Mouse (Mus musculus) macrophage (primary cell): ENCODE measurements around the gene Senp5. TPM values are rescaled to one million over a fixed set of nuclear protein-coding genes. Genes with fewer than 3 reads are reported as not detected.

ENCODE experiments used
- H3K27ac ChIP-seq: fragments of 350-480 bp; formaldehyde crosslinking; 2 replicates; pipeline ENCODE4 v1.9.0; 2021
- H3K36me3 ChIP-seq: fragments of 350-480 bp; formaldehyde crosslinking; 2 replicates; pipeline ENCODE4 v1.9.0; 2021; ENCODE audit errors: inconsistent target
- H3K4me3 ChIP-seq: fragments of 350-480 bp; formaldehyde crosslinking; 2 replicates; pipeline ENCODE4 v1.9.0; 2021; ENCODE audit errors: inconsistent target
- H3K79me2 ChIP-seq: fragments of 350-480 bp; formaldehyde crosslinking; 2 replicates; pipeline ENCODE4 v1.9.0; 2021; ENCODE audit errors: inconsistent target
- WGBS: methylation state at CpG from one replicate; pipeline ENCODE4 v1.1.7; 2026; ENCODE audit warnings: inconsistent platforms; ENCODE audit not compliant: missing documents; 5-methylcytosine and 5-hydroxymethylcytosine counted together
- polyA plus RNA-seq: library from polyadenylated mRNA; stranded (reverse); fragments of 250-400 nt; gene quantifications from 3 replicates; pipeline ENCODE4 v1.2.4, GENCODE M21; 2018; ENCODE audit warnings: inconsistent platforms

The Senp5 gene
- polyA plus RNA-seq, 1 experiment from 2014 or later = 16.1 TPM

- WGBS = 2% methylated on average over 50 of the region's 50 CpGs
- H3K27ac ChIP-seq = peak overlapping the region; percentile 74
- no peaks in the 10 kb centered on the region for H3K79me2 ChIP-seq
- H3K4me3 ChIP-seq = peak overlapping the region; percentile 33
- no peaks in the 10 kb centered on the region for H3K36me3 ChIP-seq
Measured at GRCm38 (mm10) chr16:31932840-31933697, 70.0 kb downstream of the Senp5 start.

- Histone ChIP-seq H3K79me2 (no peaks in the 10 kb centered on the region), H3K36me3 (no peaks in the 10 kb centered on the region), H3K27ac (no peak overlapping the region), H3K4me3 (no peak overlapping the region)
- WGBS = 81% methylated on average over 5 of the region's 5 CpGs
Measured at GRCm38 (mm10) chr16:31932255-31932654, 70.8 kb downstream of the Senp5 start.

DNA sequence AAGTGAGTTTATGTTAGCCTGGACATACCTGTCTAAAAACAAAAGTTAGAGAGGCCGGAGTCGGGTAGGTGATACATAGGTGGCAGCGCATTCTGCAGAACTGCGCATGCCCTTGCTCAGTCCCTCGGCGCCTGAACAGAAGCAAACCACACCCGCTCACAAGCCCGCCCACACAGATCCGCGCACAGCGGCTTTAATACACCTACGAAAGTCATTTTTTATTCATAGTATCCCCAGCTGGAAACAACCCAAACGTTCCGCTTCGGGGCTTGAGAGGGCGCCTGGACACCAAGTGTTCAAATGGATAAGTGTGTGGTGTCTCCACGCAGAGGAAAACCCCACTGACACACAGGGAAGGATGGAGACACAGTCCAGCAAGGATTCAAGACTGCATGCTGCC lies 71.8 kb downstream of the Senp5 start:
- 76% methylated on average over 17 of the region's 17 CpGs for whole genome bisulfite sequencing

DNA sequence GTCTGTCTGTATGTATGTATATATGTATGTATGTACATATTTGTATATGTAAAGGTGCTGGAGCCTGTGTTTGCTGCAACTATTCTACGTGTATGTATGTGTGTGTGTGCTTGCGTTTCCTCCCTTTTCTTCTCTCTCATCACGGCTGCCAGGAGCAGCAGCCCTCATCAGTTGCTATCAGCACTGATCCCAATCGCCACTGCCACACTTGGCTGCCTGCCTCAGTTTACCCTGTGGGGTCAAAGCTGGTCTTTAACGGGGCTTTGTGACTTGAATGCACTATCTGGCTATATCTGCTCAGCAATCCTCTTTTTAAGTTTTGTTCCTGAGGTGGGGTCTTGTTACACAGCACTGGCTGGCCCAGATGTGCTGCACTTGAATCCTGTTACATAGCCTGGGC lies 75.7 kb downstream of the Senp5 start:
- Histone ChIP-seq H3K27ac (no peak overlapping the region), H3K4me3 (no peak overlapping the region), H3K36me3 (no peaks in the 10 kb centered on the region), H3K79me2 (no peaks in the 10 kb centered on the region)
- 93% methylated on average over 5 of the region's 5 CpGs for WGBS

More for the DNA sequence above, 71.8 kb downstream of the Senp5 start:
- Histone ChIP-seq H3K36me3 (no peaks in the 10 kb centered on the region), H3K4me3 (no peak overlapping the region), H3K27ac (no peak overlapping the region), H3K79me2 (no peaks in the 10 kb centered on the region)

GRCm38 (mm10) chr16:31926547-31927182 lies 76.4 kb downstream of the Senp5 start:
- Histone ChIP-seq H3K27ac (no peak overlapping the region), H3K4me3 (no peak overlapping the region), H3K36me3 (no peaks in the 10 kb centered on the region), H3K79me2 (no peaks in the 10 kb centered on the region)
- 90% methylated on average over 13 of the region's 13 CpGs for WGBS

DNA sequence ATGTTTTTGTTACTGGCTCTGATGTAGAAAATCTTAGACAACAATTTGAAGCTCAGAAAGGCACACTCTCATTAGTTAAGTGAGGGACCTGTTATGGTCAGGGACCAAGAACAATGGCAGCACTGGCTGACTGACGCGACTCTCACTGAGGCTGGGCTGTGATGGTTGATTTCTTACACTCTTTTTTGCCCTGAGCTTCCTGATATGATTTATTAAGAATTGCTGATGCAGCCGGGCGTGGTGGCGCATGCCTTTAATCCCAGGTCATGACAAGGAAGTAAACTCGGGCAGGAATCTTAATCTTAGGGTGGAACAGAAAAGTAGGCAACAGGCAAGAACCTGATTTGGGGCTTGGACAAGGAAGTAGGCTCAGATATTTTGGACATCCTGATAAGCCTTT lies 77.0 kb downstream of the Senp5 start:
- Histone ChIP-seq H3K79me2 (no peaks in the 10 kb centered on the region), H3K36me3 (no peaks in the 10 kb centered on the region), H3K4me3 (no peak overlapping the region), H3K27ac (no peak overlapping the region)
- WGBS = 95% methylated on average over 6 of the region's 6 CpGs

GRCm38 (mm10) chr16:31924368-31924767 lies 78.7 kb downstream of the Senp5 start:
- H3K79me2 ChIP-seq = no peaks in the 10 kb centered on the region
- WGBS = 88% methylated on average over 6 of the region's 6 CpGs
- no peaks in the 10 kb centered on the region for H3K36me3 ChIP-seq
- H3K4me3 ChIP-seq = no peak overlapping the region
- no peak overlapping the region for H3K27ac ChIP-seq

GRCm38 (mm10) chr16:31918248-31918724 lies 84.8 kb downstream of the Senp5 start:
- Histone ChIP-seq H3K4me3 (no peak overlapping the region), H3K79me2 (no peaks in the 10 kb centered on the region)
- 13% methylated on average over 14 of the region's 14 CpGs for whole genome bisulfite sequencing

GRCm38 (mm10) chr16:31917776-31918175 lies 85.3 kb downstream of the Senp5 start:
- no peaks in the 10 kb centered on the region for H3K79me2 ChIP-seq
- WGBS = 89% methylated on average over 11 of the region's 11 CpGs
- H3K4me3 ChIP-seq = no peak overlapping the region
- no peak overlapping the region for H3K27ac ChIP-seq
- H3K36me3 ChIP-seq = no peaks in the 10 kb centered on the region

More at GRCm38 (mm10) chr16:31918248-31918724, 84.8 kb downstream of the Senp5 start:
- Histone ChIP-seq H3K27ac (no peak overlapping the region), H3K36me3 (no peaks in the 10 kb centered on the region)

DNA sequence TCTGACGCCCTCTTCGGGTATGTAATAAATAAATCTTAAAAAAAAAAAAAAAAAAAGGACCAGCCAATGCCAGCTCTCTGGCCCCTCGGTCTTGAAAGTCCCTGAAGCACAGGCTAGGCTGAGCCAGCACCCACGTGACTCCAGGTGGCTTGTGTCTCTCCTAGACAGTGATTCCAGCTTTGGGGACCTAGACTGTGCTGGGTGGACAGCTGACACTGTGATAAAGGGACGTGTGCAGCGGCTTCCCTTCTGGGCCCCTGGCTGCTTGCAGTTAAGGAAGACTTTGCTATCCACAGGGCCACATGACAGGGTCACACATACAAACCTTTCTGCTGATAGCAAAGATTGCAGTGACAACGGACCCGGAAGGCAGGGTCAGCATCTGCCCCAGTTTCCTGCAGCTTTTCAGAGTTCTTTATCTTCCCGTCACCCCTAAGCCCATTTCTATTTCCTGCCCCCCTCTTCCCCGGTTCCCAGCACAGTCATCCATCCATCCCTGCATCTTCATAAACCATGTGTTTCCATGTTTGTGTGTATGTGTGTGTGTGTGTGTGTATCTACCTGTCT lies 92.7 kb downstream of the Senp5 start:
- no peak overlapping the region for H3K27ac ChIP-seq
- 44% methylated on average over 10 of the region's 10 CpGs for WGBS
- no peaks in the 10 kb centered on the region for H3K79me2 ChIP-seq
- no peaks in the 10 kb centered on the region for H3K36me3 ChIP-seq
- H3K4me3 ChIP-seq = no peak overlapping the region

Other genes with a start within 250 kb of the Senp5 start
- not detected in 3 replicates for gene Meltf, start 124.5 kb downstream of the Senp5 start, polyA plus RNA-seq
- 2.8 to 3.6 TPM (median 2.9 TPM) in 3 replicates for gene Pigz, start 69.4 kb downstream of the Senp5 start, polyA plus RNA-seq
- gene 0610012G03Rik, start 54.8 kb downstream of the Senp5 start, polyA plus RNA-seq = 30.6 to 67.1 TPM (median 53.4 TPM) in 3 replicates
- gene Ncbp2, start 54.8 kb downstream of the Senp5 start, polyA plus RNA-seq = 39.9 to 50.1 TPM (median 49.5 TPM) in 3 replicates
- gene Pak2, start 76.1 kb upstream of the Senp5 start, polyA plus RNA-seq = 58.5 to 99.5 TPM (median 73.3 TPM) in 3 replicates
- gene Pigx, start 96.5 kb upstream of the Senp5 start, polyA plus RNA-seq = 30.5 to 37.7 TPM (median 33.8 TPM) in 3 replicates
- 6.1 to 13.3 TPM (median 8.9 TPM) in 3 replicates for gene Cep19, start 96.5 kb upstream of the Senp5 start, polyA plus RNA-seq
- gene Nrros, start 162.3 kb upstream of the Senp5 start, polyA plus RNA-seq = 133 to 329 TPM (median 277 TPM) in 3 replicates
- gene Bex6, start 176.5 kb upstream of the Senp5 start, polyA plus RNA-seq = 0.64 to 0.83 TPM (median 0.74 TPM) in 3 replicates
- 7.9 to 11.3 TPM (median 8.2 TPM) in 3 replicates for gene Fbxo45, start 243.9 kb upstream of the Senp5 start, polyA plus RNA-seq
- gene Wdr53, start 243.9 kb upstream of the Senp5 start, polyA plus RNA-seq = 14.7 to 20.5 TPM (median 18.9 TPM) in 3 replicates